Mouse (Mus musculus): ENCODE results near the gene Gm42674. TPM values are rescaled to one million over a fixed set of nuclear protein-coding genes. Genes with fewer than 3 reads are reported as not detected.

Gene Gm42674
- total and polyA plus RNA-seq, 3 experiments, result not detected

DNA sequence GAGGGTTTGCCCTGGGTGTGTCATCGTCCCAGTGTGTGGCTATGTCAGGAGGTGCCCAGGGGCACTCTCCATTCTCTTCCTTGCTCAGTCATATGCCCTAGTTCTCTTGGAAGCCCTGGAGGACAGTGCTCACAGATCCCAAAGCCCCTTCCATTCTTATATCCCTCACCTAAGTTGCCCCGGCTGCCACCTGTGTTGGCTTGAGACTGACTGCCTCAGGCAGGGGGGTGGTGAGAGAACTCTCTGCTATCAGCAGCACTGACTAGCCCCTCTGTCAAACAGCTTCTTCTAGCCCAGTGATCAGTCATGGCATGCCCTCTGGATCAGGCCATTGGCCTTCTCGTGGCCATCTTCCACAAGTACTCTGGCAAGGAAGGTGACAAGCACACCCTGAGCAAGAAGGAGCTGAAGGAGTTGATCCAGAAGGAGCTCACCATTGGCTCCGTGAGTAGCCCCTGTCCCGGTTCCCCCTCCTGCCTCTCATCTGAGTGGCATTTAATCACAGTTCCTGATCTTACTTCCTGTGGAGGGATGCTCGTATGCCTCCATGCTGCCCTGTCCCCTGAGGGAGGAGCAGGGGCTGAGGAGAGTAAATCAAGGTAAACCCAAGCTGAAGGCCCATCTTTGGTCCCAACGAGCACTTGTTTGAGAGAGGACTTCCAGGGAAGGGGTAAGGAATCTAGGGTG lies 11.9 kb downstream of the Gm42674 start:
- no peak overlapping the region for H3K27ac ChIP-seq (ENCODE audit: insufficient read depth, low read depth)

DNA sequence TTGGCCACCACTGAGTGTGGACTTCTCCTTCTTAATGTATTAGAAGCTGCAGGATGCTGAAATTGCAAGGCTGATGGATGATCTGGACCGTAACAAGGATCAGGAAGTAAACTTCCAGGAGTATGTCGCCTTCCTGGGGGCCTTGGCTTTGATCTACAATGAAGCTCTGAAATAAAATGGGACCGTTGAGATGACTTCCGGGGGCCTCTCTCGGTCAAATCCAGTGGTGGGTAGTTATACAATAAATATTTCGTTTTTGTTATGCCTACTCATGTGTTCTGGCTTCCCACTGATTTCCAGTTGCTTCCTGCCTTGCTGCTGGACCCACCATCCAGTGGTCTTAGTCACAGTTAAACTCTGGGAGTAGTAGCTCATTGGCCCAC lies 12.4 kb downstream of the Gm42674 start:
- Histone ChIP-seq H3K9me3 (replicated peaks; ENCODE audit: low read length) (no peaks in the 10 kb centered on the region), H3K4me2 (ENCODE audit: insufficient read depth, low read depth, poor library complexity, severe bottlenecking) (no peak overlapping the region), H3K4me1 (ENCODE audit: control insufficient read depth in 1 of 2, insufficient read depth in 2 of 2) (peaks cover 0 to 31% of the 10 kb centered on the region in 2 experiments; a peak in 2 of 4 replicates), H3K27me3 (replicated peaks) (peaks cover 3% of the 10 kb centered on the region), H3K4me3 (replicated peaks in 1 of 3; ENCODE audit: low read depth in 2 of 3, low read length in 2 of 3, poor library complexity in 1 of 3) (no peak overlapping the region), H3K27ac (ENCODE audit: insufficient read depth, low read depth) (no peak overlapping the region), H3K9ac (ENCODE audit: insufficient read depth, low read depth) (no peak overlapping the region), H3K79me2 (replicated peaks; ENCODE audit: control insufficient read depth, extremely low read depth, insufficient read depth, poor library complexity, severe bottlenecking) (no peaks in the 10 kb centered on the region), H3K36me3 (replicated peaks in 1 of 2; ENCODE audit: control insufficient read depth in 1 of 2, insufficient read depth in 1 of 2, low read length in 1 of 2) (no peaks in the 10 kb centered on the region)
- in situ Hi-C loops (cut with MboI; ENCODE audit: low pct_ligation_motif_present, low pct_unique_long_range_greater_than_20kb, low sequenced_read_pairs), result loop anchor here (5.0 kb wide), 1 partner anchor 107 kb away; the partner anchor contains the start of gene Chtop
- DNase-seq (ENCODE audit: extremely low read depth), result no peak
- dilution Hi-C loops (cut with MboI; ENCODE audit: extremely low pct_ligation_motif_present, extremely low pct_unique_long_range_greater_than_20kb, low sequenced_read_pairs), result no loop called here
- no peak for TF ChIP-seq POLR2A (IDR thresholded peaks at IDR 0.05; ENCODE audit: low read depth, low read length)
- no peak for TF ChIP-seq USF1 (IDR thresholded peaks at IDR 0.05; ENCODE audit: low read depth, low read length)
- TF ChIP-seq ZKSCAN1 (IDR thresholded peaks at IDR 0.05; ENCODE audit: borderline replicate concordance, low read depth, low read length), result no peak
- TF ChIP-seq TCF12 (IDR thresholded peaks at IDR 0.05; ENCODE audit: low read depth, low read length), result no peak
- no peak for TF ChIP-seq NRF1 (IDR thresholded peaks at IDR 0.05; ENCODE audit: low read depth, low read length)

More for the DNA sequence above, 11.9 kb downstream of the Gm42674 start:
- Histone ChIP-seq H3K9ac (ENCODE audit: insufficient read depth, low read depth) (no peak overlapping the region), H3K4me2 (ENCODE audit: insufficient read depth, low read depth, poor library complexity, severe bottlenecking) (no peak overlapping the region), H3K27me3 (replicated peaks) (peaks cover 4% of the 10 kb centered on the region), H3K4me3 (replicated peaks in 1 of 3; ENCODE audit: low read depth in 2 of 3, low read length in 2 of 3, poor library complexity in 1 of 3) (no peak overlapping the region), H3K36me3 (replicated peaks in 1 of 2; ENCODE audit: control insufficient read depth in 1 of 2, insufficient read depth in 1 of 2, low read length in 1 of 2) (no peaks in the 10 kb centered on the region), H3K4me1 (ENCODE audit: control insufficient read depth in 1 of 2, insufficient read depth in 2 of 2) (peaks cover 0 to 36% of the 10 kb centered on the region in 2 experiments; a peak in 2 of 4 replicates), H3K9me3 (replicated peaks; ENCODE audit: low read length) (no peaks in the 10 kb centered on the region), H3K79me2 (replicated peaks; ENCODE audit: control insufficient read depth, extremely low read depth, insufficient read depth, poor library complexity, severe bottlenecking) (no peaks in the 10 kb centered on the region)
- DNase-seq (ENCODE audit: extremely low read depth), result no peak
- in situ Hi-C loops (cut with MboI; ENCODE audit: low pct_ligation_motif_present, low pct_unique_long_range_greater_than_20kb, low sequenced_read_pairs) (loop anchor here (5.0 kb wide), 1 partner anchor 106 kb away; the partner anchor contains the start of gene Chtop), dilution Hi-C loops (cut with MboI; ENCODE audit: extremely low pct_ligation_motif_present, extremely low pct_unique_long_range_greater_than_20kb, low sequenced_read_pairs) (no loop called here)
- TF ChIP-seq GABPA (IDR thresholded peaks at IDR 0.05; ENCODE audit: insufficient replicate concordance, low read depth, low read length) (no peak), BHLHE40 (IDR thresholded peaks at IDR 0.05; ENCODE audit: low read depth, low read length) (no peak), PAX5 (IDR thresholded peaks at IDR 0.05; ENCODE audit: low read length) (no peak), MAZ (IDR thresholded peaks at IDR 0.05; ENCODE audit: low read depth, low read length) (no peak), ZKSCAN1 (IDR thresholded peaks at IDR 0.05; ENCODE audit: borderline replicate concordance, low read depth, low read length) (no peak), KAT2A (IDR thresholded peaks at IDR 0.05; ENCODE audit: insufficient replicate concordance, low read length) (no peak), NELFE (IDR thresholded peaks at IDR 0.05; ENCODE audit: low read depth, low read length) (no peak), MEF2A (IDR thresholded peaks at IDR 0.05; ENCODE audit: borderline replicate concordance, low read depth, low read length) (no peak), EP300 (IDR thresholded peaks at IDR 0.05; ENCODE audit: low read length) (no peak), ETS1 (conservative IDR thresholded peaks at IDR 0.05; ENCODE audit: low read depth, low read length) (no peak), MXI1 (IDR thresholded peaks at IDR 0.05; ENCODE audit: low read depth, low read length) (no peak), ZMIZ1 (IDR thresholded peaks at IDR 0.05; ENCODE audit: low read depth, low read length) (no peak)
